22 mouse cellular contexts compared by ENCODE assay signal in the genomic region with DNA sequence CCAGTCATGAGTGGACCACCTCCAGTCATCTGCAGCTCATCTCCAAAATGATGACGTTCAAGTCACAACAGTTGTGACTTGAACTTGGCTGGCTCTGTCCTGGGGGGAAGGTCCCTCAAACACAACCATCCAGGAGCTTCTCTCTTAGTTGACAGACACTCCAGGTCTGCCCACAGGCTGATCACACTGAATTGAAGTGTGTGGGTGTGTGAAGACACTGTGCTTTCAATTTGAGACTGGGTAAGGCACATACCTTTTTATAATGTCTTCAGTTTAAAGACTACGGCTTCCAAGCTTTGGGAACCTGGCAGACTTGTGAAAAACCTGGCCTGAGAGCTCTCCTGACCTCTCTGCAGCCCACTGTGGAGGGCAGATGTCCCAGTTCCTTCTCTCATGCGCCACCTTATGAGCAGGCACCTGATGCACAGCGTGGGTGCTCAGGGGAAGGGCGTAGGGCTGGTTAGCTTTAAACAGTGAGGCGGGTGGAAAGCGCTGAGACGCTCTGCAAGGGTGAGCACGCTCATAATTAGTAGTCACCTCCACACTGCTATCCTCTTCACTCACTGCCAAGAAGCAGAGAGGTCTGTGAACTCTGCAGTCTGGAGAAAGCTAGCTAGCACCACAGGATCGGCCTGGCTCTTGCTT. TPM values are rescaled to one million over a fixed set of nuclear protein-coding genes. Genes with fewer than 3 reads are reported as not detected.
DNase-seq lines count a peak whose midpoint lies in the region; ATAC-seq and TF ChIP-seq lines count a peak whose summit lies in the region.
"Had no signal": no experiment of that assay in that cellular context is flagged by ENCODE, and none has a peak within 500 bp of the region (broad histone marks: within the 10 kb centered on the region; RNA-seq: fewer than 3 reads in every experiment).

No protein-coding gene starts in this region.

- H3K36me3 ChIP-seq in kidney, embryonic 14.5 days (ENCODE audit: control insufficient read depth, insufficient read depth, low read length), result peaks cover 35% of the 10 kb centered on the region; the same call in 1 of the 2 replicates
- peaks cover 3% of the 10 kb centered on the region; the same call in 1 of the 2 replicates for H3K36me3 ChIP-seq in kidney, adult 2 months (ENCODE audit: control insufficient read depth, insufficient read depth, low read length)
- H3K36me3 ChIP-seq in midbrain, postnatal 0 days (ENCODE audit: insufficient read depth, low read length), result peaks cover 31% of the 10 kb centered on the region
- H3K36me3 ChIP-seq in midbrain, embryonic 11.5 days (ENCODE audit: control insufficient read depth, insufficient read depth, low read length), result peaks cover 8% of the 10 kb centered on the region; the same call in 1 of the 2 replicates
- peaks cover 19% of the 10 kb centered on the region for H3K36me3 ChIP-seq in heart, embryonic 11.5 days (ENCODE audit: control insufficient read depth, insufficient read depth, low read length)

- H3K27me3 ChIP-seq in kidney, embryonic 14.5 days (ENCODE audit: control insufficient read depth, insufficient read depth, low read length), result no peaks in the 10 kb centered on the region
- no peaks in the 10 kb centered on the region for H3K27me3 ChIP-seq in kidney, adult 2 months (replicated peaks; ENCODE audit: control insufficient read depth, insufficient read depth, low read length)
- H3K27me3 ChIP-seq in midbrain, postnatal 0 days (ENCODE audit: insufficient read depth, low read length), result no peaks in the 10 kb centered on the region
- H3K27me3 ChIP-seq in midbrain, embryonic 11.5 days (ENCODE audit: control insufficient read depth, insufficient read depth, low read length), result no peaks in the 10 kb centered on the region
- H3K27me3 ChIP-seq in heart, embryonic 11.5 days (ENCODE audit: control insufficient read depth, insufficient read depth, low read length), result no peaks in the 10 kb centered on the region
- H3K27me3 ChIP-seq: embryonic facial prominence, embryonic 15.5 days; heart, embryonic 15.5 days; hindbrain, embryonic 15.5 days had no signal

- TF ChIP-seq POLR2A in kidney, adult 2 months (IDR thresholded peaks at IDR 0.05; ENCODE audit: low read depth, low read length), result no peak
- no peak for TF ChIP-seq POLR2A in cortical plate, adult 2 months (IDR thresholded peaks at IDR 0.05; ENCODE audit: extremely low read depth, insufficient read depth, low read length)

- no peaks in the 10 kb centered on the region for H3K9me3 ChIP-seq in kidney, embryonic 14.5 days (ENCODE audit: control insufficient read depth, low read length)
- no peaks in the 10 kb centered on the region for H3K9me3 ChIP-seq in midbrain, postnatal 0 days (ENCODE audit: low read length)
- no peaks in the 10 kb centered on the region for H3K9me3 ChIP-seq in midbrain, embryonic 11.5 days (ENCODE audit: control insufficient read depth, low read length)
- H3K9me3 ChIP-seq in heart, embryonic 11.5 days (replicated peaks; ENCODE audit: control insufficient read depth, low read length), result no peaks in the 10 kb centered on the region
- H3K9me3 ChIP-seq: embryonic facial prominence, embryonic 15.5 days; forebrain, embryonic 10.5 days; heart, embryonic 10.5 days; heart, embryonic 15.5 days; hindbrain, embryonic 15.5 days had no signal

- H3K9ac ChIP-seq in kidney, embryonic 14.5 days (ENCODE audit: low read depth, low read length), result no peak overlapping the region
- no peak overlapping the region for H3K9ac ChIP-seq in midbrain, postnatal 0 days (replicated peaks; ENCODE audit: low read length, poor library complexity, severe bottlenecking)
- no peak overlapping the region for H3K9ac ChIP-seq in midbrain, embryonic 11.5 days (ENCODE audit: low read length)
- no peak overlapping the region for H3K9ac ChIP-seq in heart, embryonic 11.5 days (ENCODE audit: low read depth, low read length)
- H3K9ac ChIP-seq: embryonic facial prominence, embryonic 15.5 days; heart, embryonic 15.5 days; hindbrain, embryonic 15.5 days had no signal

- H3K4me3 ChIP-seq in kidney, embryonic 14.5 days (ENCODE audit: low read length), result no peak overlapping the region
- no peak overlapping the region for H3K4me3 ChIP-seq in kidney, adult 2 months (ENCODE audit: insufficient read depth, low read depth, low read length)
- H3K4me3 ChIP-seq in midbrain, postnatal 0 days (ENCODE audit: low read depth, low read length), result no peak overlapping the region
- H3K4me3 ChIP-seq in midbrain, embryonic 11.5 days (ENCODE audit: low read depth, low read length), result no peak overlapping the region
- H3K4me3 ChIP-seq in cortical plate, adult 2 months (ENCODE audit: insufficient read depth, low read length), result no peak overlapping the region
- no peak overlapping the region for H3K4me3 ChIP-seq in heart, embryonic 11.5 days (ENCODE audit: low read depth, low read length)
- H3K4me3 ChIP-seq: embryonic facial prominence, embryonic 15.5 days; erythroblast, embryonic 14.5 days; forebrain, embryonic 10.5 days; heart, embryonic 10.5 days; heart, embryonic 15.5 days; hindbrain, embryonic 15.5 days had no signal

- peak; percentile 52; the same call in 1 of the 2 replicates for ATAC-seq in kidney, embryonic 14.5 days (ENCODE audit: low FRiP score, low TSS enrichment)
- ATAC-seq in midbrain, postnatal 0 days (ENCODE audit: low FRiP score), result no peak
- no peak for ATAC-seq in midbrain, embryonic 11.5 days (ENCODE audit: low FRiP score)
- ATAC-seq in heart, embryonic 11.5 days (replicated peaks; ENCODE audit: insufficient number of reproducible peaks, low FRiP score, low TSS enrichment), result no peak
- ATAC-seq: forebrain, embryonic 14.5 days had no signal

- WGBS in kidney, embryonic 14.5 days, result 92% methylated on average over 10 of the region's 10 CpGs
- WGBS in kidney, adult 2 months, result 85% methylated on average over 10 of the region's 10 CpGs
- WGBS in midbrain, postnatal 0 days, result 89% methylated on average over 10 of the region's 10 CpGs
- 98% methylated on average over 10 of the region's 10 CpGs for WGBS in midbrain, embryonic 11.5 days
- 85% methylated on average over 10 of the region's 10 CpGs for WGBS in heart, embryonic 11.5 days (ENCODE audit: insufficient replicate concordance)

- H3K4me2 ChIP-seq in kidney, embryonic 14.5 days (replicated peaks; ENCODE audit: low read depth, low read length), result no peak overlapping the region
- no peak overlapping the region for H3K4me2 ChIP-seq in midbrain, postnatal 0 days (ENCODE audit: low read depth, low read length, poor library complexity, severe bottlenecking)
- no peak overlapping the region for H3K4me2 ChIP-seq in midbrain, embryonic 11.5 days
- H3K4me2 ChIP-seq in heart, embryonic 11.5 days, result no peak overlapping the region
- H3K4me2 ChIP-seq: embryonic facial prominence, embryonic 15.5 days; heart, embryonic 15.5 days; hindbrain, embryonic 15.5 days had no signal

- DNase-seq in cerebellum, adult 9-11 months, result peak; percentile 55
- DNase-seq in cerebellum, adult 11-12 months, result no peak
- no peak for DNase-seq in kidney, adult 2 months
- DNase-seq in midbrain, postnatal 0 days (ENCODE audit: low spot score), result peak; percentile 11
- no peak for DNase-seq in midbrain, embryonic 11.5 days (ENCODE audit: low spot score, missing footprints)
- DNase-seq: adrenal gland, adult 2 months; adrenal gland, postnatal 25 days; cerebellum, adult 11 months; embryo, embryonic 11 days; gastrocnemius, postnatal 10 days; heart, adult 18-20 months; heart, postnatal 14 days had no signal

- no peak overlapping the region for H3K27ac ChIP-seq in kidney, embryonic 14.5 days (ENCODE audit: low read depth, low read length)
- no peak overlapping the region for H3K27ac ChIP-seq in kidney, adult 2 months (ENCODE audit: insufficient read depth, low read depth, low read length)
- no peak overlapping the region for H3K27ac ChIP-seq in midbrain, postnatal 0 days (ENCODE audit: low read depth, low read length)
- H3K27ac ChIP-seq in midbrain, embryonic 11.5 days (ENCODE audit: low read depth, low read length), result no peak overlapping the region
- H3K27ac ChIP-seq in cortical plate, adult 2 months (ENCODE audit: insufficient read depth, low read length), result peak overlapping the region; percentile 77
- H3K27ac ChIP-seq in heart, embryonic 11.5 days (ENCODE audit: low read depth, low read length), result no peak overlapping the region
- H3K27ac ChIP-seq: embryonic facial prominence, embryonic 15.5 days; forebrain, embryonic 10.5 days; heart, embryonic 10.5 days; heart, embryonic 15.5 days; hindbrain, embryonic 15.5 days had no signal

- TF ChIP-seq CTCF in kidney, adult 2 months (conservative IDR thresholded peaks at IDR 0.05; ENCODE audit: insufficient read depth, insufficient read length, low read depth, low read length), result no peak
- no peak for TF ChIP-seq CTCF in midbrain, postnatal 0 days (IDR thresholded peaks at IDR 0.05)
- TF ChIP-seq CTCF in cortical plate, adult 2 months (IDR thresholded peaks at IDR 0.05; ENCODE audit: extremely low read depth, insufficient read depth, low read length), result no peak

- no peaks in the 10 kb centered on the region for H3K4me1 ChIP-seq in kidney, embryonic 14.5 days (ENCODE audit: control insufficient read depth, insufficient read depth, low read length)
- no peaks in the 10 kb centered on the region for H3K4me1 ChIP-seq in kidney, adult 2 months (ENCODE audit: control insufficient read depth, insufficient read depth, low read length)
- H3K4me1 ChIP-seq in midbrain, postnatal 0 days (ENCODE audit: insufficient read depth, low read length), result no peaks in the 10 kb centered on the region
- no peaks in the 10 kb centered on the region for H3K4me1 ChIP-seq in midbrain, embryonic 11.5 days (ENCODE audit: control insufficient read depth, insufficient read depth, low read length)
- peaks cover 18% of the 10 kb centered on the region for H3K4me1 ChIP-seq in cortical plate, adult 2 months (ENCODE audit: control insufficient read depth, insufficient read depth, low read length)
- no peaks in the 10 kb centered on the region for H3K4me1 ChIP-seq in heart, embryonic 11.5 days (ENCODE audit: control insufficient read depth, insufficient read depth, low read length)
- H3K4me1 ChIP-seq: embryonic facial prominence, embryonic 15.5 days; heart, embryonic 15.5 days; hindbrain, embryonic 15.5 days had no signal

RNA-seq across cellular contexts. Expression of gene Ttc7b, which starts 28.5 kb away (rescaled TPM):
- 6.2 and 7.6 TPM in 2 replicates for polyA plus RNA-seq in kidney, embryonic 14.5 days (2014; fragmentation: Nextera tagmentation; extraction: Ambion mirVana)
- 42.1 and 55.5 TPM in 2 replicates for polyA plus RNA-seq in kidney, adult 2 months (2012; rRNA removed)
- 38.9 and 55.5 TPM in 2 replicates for total RNA-seq in midbrain, postnatal 0 days (2014; rRNA removed)
- 8.3 and 8.7 TPM in 2 replicates for polyA plus RNA-seq in midbrain, postnatal 0 days (2015; fragmentation: Nextera tagmentation; extraction: Ambion mirVana)
- 7.3 and 9.2 TPM in 2 replicates for polyA plus RNA-seq in midbrain, embryonic 11.5 days (2014; fragmentation: Nextera tagmentation; extraction: Ambion mirVana)
- 221 and 228 TPM in 2 replicates for polyA plus RNA-seq in cortical plate, adult 2 months (2012; rRNA removed)
- 9.7 and 11.4 TPM in 2 replicates for polyA plus RNA-seq in heart, embryonic 11.5 days (2014; fragmentation: Nextera tagmentation; extraction: Ambion mirVana)

Comparison
In these comparisons a context has a peak if more than half of its experiments do, and no peak if none do; other contexts are left out.
1. DNase-seq: peak in cerebellum, adult 9-11 months (single experiment) and midbrain, postnatal 0 days (single experiment); none in cerebellum, adult 11-12 months (single experiment), kidney, adult 2 months (single experiment) and midbrain, embryonic 11.5 days (single experiment).